Mouse (Mus musculus): ENCODE data around the gene Ifi206.
"Not testable (repeated sequence)": the region's sequence is repeated elsewhere in the genome, so short reads cannot be mapped to it uniquely, and the experiment has no call there.

Gene Ifi206

GRCm38 (mm10) chr1:173490812-173491480, at the start of gene Ifi206:
TSS of gene Ifi206 (minus strand) at chr1:173491041.
- not testable (repeated sequence) for DNase-seq (ENCODE audit: low spot score)

DNA sequence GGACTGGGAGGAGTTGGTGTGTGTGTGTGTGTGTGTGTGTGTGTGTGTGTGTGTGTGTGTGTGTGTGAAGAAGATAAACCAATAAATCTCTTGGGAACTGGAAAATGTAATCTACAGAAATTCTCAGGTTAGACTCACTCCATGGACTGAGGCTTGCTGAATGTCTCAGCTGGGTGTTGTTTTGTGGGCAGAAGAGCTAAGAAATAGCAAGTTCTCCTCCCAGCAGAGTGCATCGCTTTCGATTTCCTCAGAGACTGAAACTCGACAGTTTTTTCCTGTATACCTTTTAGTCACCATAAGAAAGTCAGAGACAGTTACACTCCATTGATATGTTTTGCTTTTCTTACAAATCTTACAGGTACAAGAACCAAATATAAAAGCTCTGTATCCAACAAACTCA, 45.0 kb upstream of the Ifi206 start, which contains the start of gene Ifi214:
Gene Ifi214 (minus strand): TSS at position 167 of the 400 bp plus-strand sequence.
- DNase-seq (ENCODE audit: low spot score): not testable (repeated sequence)

DNA sequence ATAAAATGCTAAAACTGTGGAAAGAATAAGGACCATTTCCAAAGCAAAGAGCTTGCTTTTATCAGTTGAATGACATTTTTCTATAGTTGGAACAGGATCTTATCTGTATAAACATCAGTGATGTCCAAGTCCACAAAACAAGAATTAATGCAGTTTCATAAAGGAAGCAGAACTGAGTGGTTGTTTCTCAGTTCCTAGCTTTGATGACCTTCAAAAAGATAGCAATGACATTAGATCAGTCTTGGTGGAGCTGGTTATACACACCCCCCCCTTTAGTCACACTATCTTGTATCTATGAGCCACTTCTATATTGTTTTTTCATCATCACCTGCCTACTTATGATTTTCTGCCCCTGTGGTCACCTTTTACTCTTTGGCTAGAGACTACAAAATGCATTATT, 30.6 kb upstream of the Ifi206 start:
- no peak for DNase-seq (ENCODE audit: low spot score)

DNA sequence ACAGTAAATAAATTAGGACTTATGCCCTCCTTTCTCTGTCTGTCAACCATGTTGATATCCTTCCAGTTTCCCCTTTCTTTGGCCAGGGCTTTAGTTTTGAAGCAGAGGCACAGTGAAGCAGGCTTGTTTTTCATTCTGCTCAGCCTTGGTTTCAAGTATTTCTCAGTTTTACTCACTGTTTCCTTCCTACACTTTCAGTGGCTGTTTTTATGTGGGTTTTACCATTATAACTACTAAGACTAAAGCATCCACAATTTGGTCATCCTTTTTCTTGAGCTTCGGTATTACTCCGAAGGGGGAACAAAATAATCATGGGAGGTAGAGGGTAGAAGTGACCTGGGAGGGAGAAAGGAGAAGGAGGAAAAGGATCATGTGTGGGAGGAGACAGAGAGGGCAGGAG, 19.8 kb upstream of the Ifi206 start:
- DNase-seq (ENCODE audit: low spot score): not testable (repeated sequence)

DNA sequence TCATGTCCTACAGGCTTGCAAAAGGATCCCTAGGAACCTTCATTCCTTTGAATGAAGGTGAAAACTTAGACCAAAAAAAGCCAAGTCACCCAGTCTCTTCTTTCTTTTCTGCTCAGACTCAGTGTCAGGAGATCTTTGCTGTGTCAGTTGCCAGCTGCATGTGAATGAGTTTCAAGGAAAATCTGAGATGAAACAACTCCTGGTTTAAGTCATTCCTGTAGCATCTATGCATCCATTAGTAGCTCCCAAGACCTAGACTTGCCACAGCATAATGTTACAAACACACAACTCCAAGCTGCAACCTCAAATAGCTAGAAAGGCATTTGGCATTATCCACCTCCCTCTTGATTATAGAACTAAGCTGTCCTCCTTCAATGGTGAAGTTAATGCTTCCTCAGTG, 642 bp upstream of the Ifi206 start:
- DNase-seq (ENCODE audit: low spot score): not testable (repeated sequence)

DNA sequence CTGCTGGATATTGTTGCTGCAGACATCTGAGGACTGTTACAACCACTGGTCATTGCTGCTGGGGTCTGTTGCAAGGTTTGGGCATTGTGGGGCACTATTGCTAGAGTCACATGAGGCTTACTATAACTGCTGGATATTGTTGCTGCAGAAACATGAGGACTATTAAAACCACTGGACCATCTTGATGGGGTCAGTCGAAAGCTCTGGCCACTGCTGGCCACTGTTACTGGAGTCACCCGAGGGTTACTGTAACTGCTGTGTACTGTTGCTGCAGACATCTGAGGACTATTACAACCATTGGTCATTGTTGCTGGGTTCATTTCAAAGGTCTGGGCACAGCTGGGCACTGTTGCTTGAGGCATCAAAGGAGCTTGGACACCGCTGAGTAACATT, 9.7 kb downstream of the Ifi206 start:
- DNase-seq (ENCODE audit: low spot score): not testable (repeated sequence)

DNA sequence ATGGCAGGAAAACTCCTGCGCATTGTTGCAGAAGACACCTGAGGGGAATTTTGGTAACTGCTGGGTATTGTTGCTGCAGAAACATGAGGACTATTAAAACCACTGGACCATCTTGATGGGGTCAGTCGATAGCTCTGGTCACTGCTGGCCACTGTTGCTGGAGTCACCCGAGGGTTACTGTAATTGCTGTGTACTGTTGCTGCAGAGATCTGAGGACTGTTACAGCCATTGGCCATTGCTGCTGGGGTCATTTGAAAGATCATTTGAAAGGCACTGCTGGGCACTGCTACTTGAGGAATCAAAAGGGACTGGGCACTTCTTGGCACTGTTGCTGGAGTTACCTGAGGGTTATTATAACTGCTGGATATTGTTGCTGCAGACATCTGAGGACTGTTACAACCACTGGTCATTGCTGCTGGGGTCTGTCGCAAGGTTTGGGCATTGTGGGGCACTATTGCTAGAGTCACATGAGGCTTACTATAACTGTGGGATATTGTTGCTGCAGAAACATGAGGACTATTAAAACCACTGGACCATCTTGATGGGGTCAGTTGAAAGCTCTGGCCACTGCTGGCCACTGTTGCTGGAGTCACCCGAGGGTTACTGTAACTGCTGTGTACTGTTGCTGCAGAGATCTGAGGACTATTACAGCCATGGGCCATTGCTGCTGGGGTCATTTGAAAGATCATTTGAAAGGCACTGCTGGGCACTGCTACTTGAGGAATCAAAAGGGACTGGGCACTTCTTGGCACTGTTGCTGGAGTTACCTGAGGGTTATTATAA, 10.3 kb downstream of the Ifi206 start:
- not testable (repeated sequence) for DNase-seq (ENCODE audit: low spot score)

- DNase-seq (ENCODE audit: low spot score): no peak
Observed at GRCm38 (mm10) chr1:173456761-173457160, 34.1 kb downstream of the Ifi206 start.

- DNase-seq (ENCODE audit: low spot score): peak; percentile 53
Observed at GRCm38 (mm10) chr1:173456139-173456754, 34.6 kb downstream of the Ifi206 start.

GRCm38 (mm10) chr1:173451665-173452064, 39.2 kb downstream of the Ifi206 start:
- DNase-seq (ENCODE audit: low spot score): no peak

GRCm38 (mm10) chr1:173450621-173451020, 40.2 kb downstream of the Ifi206 start:
- DNase-seq (ENCODE audit: low spot score): no peak

GRCm38 (mm10) chr1:173447067-173447466, 43.8 kb downstream of the Ifi206 start:
- DNase-seq (ENCODE audit: low spot score): no peak

DNA sequence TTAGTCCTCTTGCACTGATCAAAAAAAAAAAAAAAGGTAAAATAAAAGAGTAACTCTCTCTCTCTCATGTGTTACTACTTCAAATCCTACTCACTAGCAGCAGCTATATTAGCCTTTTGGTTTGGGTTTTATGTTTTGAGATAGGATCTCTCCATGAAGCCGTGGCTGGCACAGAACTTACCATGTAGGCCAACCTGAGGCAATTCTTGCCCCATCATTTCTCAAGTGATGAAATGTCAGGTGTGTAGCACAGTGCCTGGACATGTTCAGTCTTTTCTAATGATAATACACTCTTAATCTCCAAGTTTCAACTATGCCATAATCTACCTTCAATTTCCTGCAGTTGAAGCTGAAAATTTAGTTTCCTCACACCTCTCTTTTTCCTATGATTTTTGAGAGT, 47.8 kb downstream of the Ifi206 start:
- no peak for DNase-seq (ENCODE audit: low spot score)

- DNase-seq (ENCODE audit: low spot score): no peak
Observed at GRCm38 (mm10) chr1:173441210-173441609, 49.6 kb downstream of the Ifi206 start.

GRCm38 (mm10) chr1:173440681-173441080, 50.2 kb downstream of the Ifi206 start:
- no peak for DNase-seq (ENCODE audit: low spot score)

GRCm38 (mm10) chr1:173437161-173437953, 53.5 kb downstream of the Ifi206 start:
- DNase-seq (ENCODE audit: low spot score): no peak

- DNase-seq (ENCODE audit: low spot score): no peak
Observed at GRCm38 (mm10) chr1:173432411-173432810, 58.4 kb downstream of the Ifi206 start.

DNA sequence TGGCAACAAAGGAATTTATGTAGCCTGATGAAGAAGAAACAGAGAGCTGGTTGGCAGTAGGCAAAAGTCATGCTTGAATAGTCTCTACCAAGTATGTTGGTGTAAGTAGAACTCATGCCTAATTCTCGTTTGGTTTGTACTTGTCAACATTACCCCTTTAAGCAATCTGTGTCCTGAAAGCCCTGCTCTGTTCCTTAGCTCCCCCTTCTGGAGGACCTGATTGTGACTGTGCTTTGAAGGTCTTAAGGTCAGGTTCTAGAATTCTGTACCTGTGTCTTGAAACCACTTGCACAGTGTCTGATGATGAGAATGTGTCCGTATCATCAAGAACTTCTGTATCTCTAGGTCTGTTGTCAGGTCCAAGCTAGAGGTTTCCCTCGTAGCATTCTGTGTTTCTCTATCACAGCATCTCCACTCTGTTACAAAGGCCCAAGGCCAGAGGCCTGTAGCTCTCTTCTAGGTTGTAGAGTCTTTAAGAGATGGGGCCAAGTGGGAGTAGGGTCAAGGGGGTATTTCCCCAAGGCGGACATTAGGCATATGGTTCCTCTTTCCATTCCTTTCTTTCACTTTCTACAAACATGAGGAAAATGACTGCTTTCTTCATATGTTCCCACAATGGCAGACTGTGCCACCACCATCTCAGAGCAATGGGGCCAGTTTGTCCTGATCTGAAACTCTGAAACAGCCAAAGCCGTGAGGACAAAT, 60.7 kb downstream of the Ifi206 start:
- DNase-seq (ENCODE audit: low spot score): no peak

- no peak for DNase-seq (ENCODE audit: low spot score)
Observed at GRCm38 (mm10) chr1:173427385-173427784, 63.5 kb downstream of the Ifi206 start.

DNA sequence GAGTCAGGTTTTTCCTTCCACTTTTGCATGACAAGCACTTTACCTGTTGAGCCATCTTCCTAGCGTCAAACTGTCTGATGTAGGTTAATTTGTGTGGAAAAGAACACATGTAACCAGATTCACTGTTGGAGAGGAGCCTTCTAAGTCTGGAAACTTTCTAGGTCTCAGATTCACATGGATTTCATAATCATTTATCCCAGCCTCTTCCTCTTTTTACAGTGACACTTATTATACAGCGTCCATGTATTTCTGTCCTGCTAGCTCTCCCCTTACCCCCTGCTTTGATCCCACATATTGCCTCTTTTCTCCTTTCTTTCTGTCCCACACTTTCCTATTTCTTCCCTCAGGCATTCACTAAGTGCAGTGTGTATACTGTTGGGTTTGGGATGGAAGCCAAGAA, 64.5 kb downstream of the Ifi206 start:
- DNase-seq (ENCODE audit: low spot score): no peak

DNA sequence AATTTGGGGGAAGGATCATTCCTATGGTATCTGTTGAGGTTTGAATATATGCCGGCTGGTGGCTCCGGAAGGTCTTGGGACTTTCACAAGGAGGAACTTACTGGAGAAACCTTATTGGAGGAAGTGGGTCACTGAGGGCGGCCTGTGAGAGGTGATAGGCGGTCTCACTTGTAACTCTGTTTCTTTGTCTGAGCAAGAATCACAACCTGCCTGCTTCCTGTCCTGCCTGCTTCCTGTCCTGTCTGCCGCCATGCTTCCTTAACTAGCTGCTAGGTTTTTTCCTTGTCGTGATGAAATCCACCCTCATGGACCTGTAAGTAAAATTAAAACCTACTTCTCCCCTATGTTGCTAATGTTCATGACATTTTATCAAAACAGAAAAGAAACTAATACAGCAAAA, 70.5 kb downstream of the Ifi206 start:
- peak; percentile 87 for DNase-seq (ENCODE audit: low spot score)

Data from MN1 (cell line).